Mouse (Mus musculus): ENCODE measurements around the gene Bcl7b.

Gene Bcl7b

GRCm38 (mm10) chr5:135169479-135169878, 1.4 kb downstream of the Bcl7b start:
- DNase-seq (ENCODE audit: low read depth, low spot score), result no peak

GRCm38 (mm10) chr5:135171688-135172220, 3.7 kb downstream of the Bcl7b start:
- no peak for DNase-seq (ENCODE audit: low read depth, low spot score)

GRCm38 (mm10) chr5:135172986-135173385, 4.9 kb downstream of the Bcl7b start:
- DNase-seq (ENCODE audit: low read depth, low spot score), result no peak

- DNase-seq (ENCODE audit: low read depth, low spot score), result no peak
Observed at GRCm38 (mm10) chr5:135175086-135175485, 7.0 kb downstream of the Bcl7b start.

- DNase-seq (ENCODE audit: low read depth, low spot score), result no peak
Observed at GRCm38 (mm10) chr5:135178523-135178922, 10.4 kb downstream of the Bcl7b start.

GRCm38 (mm10) chr5:135178996-135179395, 10.9 kb downstream of the Bcl7b start:
- DNase-seq (ENCODE audit: low read depth, low spot score), result no peak

- DNase-seq (ENCODE audit: low read depth, low spot score), result no peak
Observed at GRCm38 (mm10) chr5:135179616-135180015, 11.5 kb downstream of the Bcl7b start.

GRCm38 (mm10) chr5:135180796-135181195, 12.7 kb downstream of the Bcl7b start:
- DNase-seq (ENCODE audit: low read depth, low spot score), result no peak

- DNase-seq (ENCODE audit: low read depth, low spot score), result no peak
Observed at GRCm38 (mm10) chr5:135181776-135182175, 13.7 kb downstream of the Bcl7b start.

- DNase-seq (ENCODE audit: low read depth, low spot score), result peak; percentile 20
Observed at GRCm38 (mm10) chr5:135183131-135183861, 15.2 kb downstream of the Bcl7b start.

GRCm38 (mm10) chr5:135185016-135185415, 16.9 kb downstream of the Bcl7b start:
- DNase-seq (ENCODE audit: low read depth, low spot score), result no peak

GRCm38 (mm10) chr5:135185596-135185995, 17.5 kb downstream of the Bcl7b start:
- peak; percentile 77 for DNase-seq (ENCODE audit: low read depth, low spot score)

- DNase-seq (ENCODE audit: low read depth, low spot score), result no peak
Observed at GRCm38 (mm10) chr5:135186231-135186620, 18.1 kb downstream of the Bcl7b start.

GRCm38 (mm10) chr5:135186621-135187348, 18.7 kb downstream of the Bcl7b start, which contains the start of gene Baz1b:
Baz1b (plus strand) TSS chr5:135187264.
- DNase-seq (ENCODE audit: low read depth, low spot score), result peak; percentile 98

- DNase-seq (ENCODE audit: low read depth, low spot score), result peak; percentile 29
Observed at GRCm38 (mm10) chr5:135187349-135188213, 19.5 kb downstream of the Bcl7b start.

GRCm38 (mm10) chr5:135188214-135188554, 20.1 kb downstream of the Bcl7b start:
- no peak for DNase-seq (ENCODE audit: low read depth, low spot score)

GRCm38 (mm10) chr5:135189281-135190022, 21.4 kb downstream of the Bcl7b start:
- no peak for DNase-seq (ENCODE audit: low read depth, low spot score)

- peak; percentile 89 for DNase-seq (ENCODE audit: low read depth, low spot score)
Observed at GRCm38 (mm10) chr5:135191620-135192019, 23.5 kb downstream of the Bcl7b start.

- no peak for DNase-seq (ENCODE audit: low read depth, low spot score)
Observed at GRCm38 (mm10) chr5:135192431-135192830, 24.3 kb downstream of the Bcl7b start.

GRCm38 (mm10) chr5:135196367-135196766, 28.3 kb downstream of the Bcl7b start:
- peak; percentile 39 for DNase-seq (ENCODE audit: low read depth, low spot score)

GRCm38 (mm10) chr5:135202763-135203162, 34.7 kb downstream of the Bcl7b start:
- no peak for DNase-seq (ENCODE audit: low read depth, low spot score)

Measured in CD4-positive, CD25-positive, alpha-beta regulatory T cell, adult 2 months (primary cell).